Mouse (Mus musculus) heart, postnatal 0 days (tissue): ENCODE data around the gene Slc7a7. TPM values are rescaled to one million over a fixed set of nuclear protein-coding genes. Genes with fewer than 3 reads are reported as not detected.

Source experiments
- ATAC-seq: fragments of 200-750 bp; cut with Nextera tagmentation; 2 replicates; pipeline ENCODE4 v1.8.0; 2017; ENCODE audit warnings: low read depth, moderate number of reproducible peaks, moderate library complexity; ENCODE audit not compliant: insufficient read depth
- DNase-seq: peaks from one replicate; pipeline ENCODE4 v3.0.0-alpha.2; 2016; ENCODE audit warnings: low spot score
- H3K27ac ChIP-seq: fragments of 300-500 bp; sonication (generic); 2 replicates; pipeline ENCODE4 v1.5.1; 2014; ENCODE audit warnings: low read depth, mild to moderate bottlenecking
- H3K27me3 ChIP-seq: fragments of 300-500 bp; sonication (generic); 2 replicates; pipeline ENCODE4 v1.6.1; 2014; ENCODE audit warnings: low read length, mixed read lengths; ENCODE audit not compliant: control insufficient read depth, insufficient read depth
- H3K36me3 ChIP-seq: fragments of 300-500 bp; sonication (generic); replicated peaks from 2 replicates; pipeline ENCODE4 v1.6.1; 2014; ENCODE audit warnings: low read length, mixed read lengths; ENCODE audit not compliant: control insufficient read depth, insufficient read depth
- H3K4me1 ChIP-seq: fragments of 300-500 bp; sonication (generic); 2 replicates; pipeline ENCODE4 v1.6.1; 2014; ENCODE audit warnings: antibody characterized with exemption; ENCODE audit not compliant: control insufficient read depth, insufficient read depth
- H3K4me2 ChIP-seq: fragments of 300-500 bp; sonication (generic); 2 replicates; pipeline ENCODE4 v1.6.1; 2014; ENCODE audit warnings: low read depth, mild to moderate bottlenecking, low read length, moderate library complexity
- H3K4me3 ChIP-seq: fragments of 300-500 bp; sonication (generic); 2 replicates; pipeline ENCODE4 v1.5.1; 2014; ENCODE audit warnings: low read depth, low read length
- H3K9ac ChIP-seq: fragments of 300-500 bp; sonication (generic); replicated peaks from 2 replicates; pipeline ENCODE4 v1.6.1; 2014; ENCODE audit warnings: low read depth, low read length, mixed read lengths
- H3K9me3 ChIP-seq: fragments of 300-500 bp; sonication (generic); replicated peaks from 2 replicates; pipeline ENCODE4 v1.6.1; 2016; ENCODE audit warnings: low read length; ENCODE audit not compliant: control insufficient read depth
- CTCF ChIP-seq: IDR thresholded peaks from 2 replicates; pipeline ENCODE4 v1.5.1; 2016; ENCODE audit warnings: antibody characterized with exemption, control low read depth, low read depth
- EP300 ChIP-seq: IDR thresholded peaks from 2 replicates; pipeline ENCODE4 v1.6.1; 2016; ENCODE audit warnings: antibody characterized with exemption, low read depth
- WGBS: fragments of 180-500 bp; shearing (Covaris S2); extraction: QIAGEN DNeasy Blood & Tissue Kit; methylation state at CpG from one replicate; pipeline ENCODE4 v1.1.7; 2014; 5-methylcytosine and 5-hydroxymethylcytosine counted together
- polyA plus RNA-seq: library from polyadenylated mRNA; unstranded; fragments of >200 nt; fragmentation: Nextera tagmentation; extraction: Ambion mirVana; gene quantifications from 2 replicates; pipeline ENCODE4 v1.2.1, GENCODE M21; 2015
- total RNA-seq: library from RNA; depleted of rRNA; stranded (reverse); fragments of >200 nt; gene quantifications from 2 replicates; pipeline ENCODE4 v1.2.3, GENCODE M21; 2014; ENCODE audit warnings: low replicate concordance

Slc7a7 gene
- total and polyA plus RNA-seq, 2 experiments from 2014 or later = 6.7 to 11.3 TPM

DNA sequence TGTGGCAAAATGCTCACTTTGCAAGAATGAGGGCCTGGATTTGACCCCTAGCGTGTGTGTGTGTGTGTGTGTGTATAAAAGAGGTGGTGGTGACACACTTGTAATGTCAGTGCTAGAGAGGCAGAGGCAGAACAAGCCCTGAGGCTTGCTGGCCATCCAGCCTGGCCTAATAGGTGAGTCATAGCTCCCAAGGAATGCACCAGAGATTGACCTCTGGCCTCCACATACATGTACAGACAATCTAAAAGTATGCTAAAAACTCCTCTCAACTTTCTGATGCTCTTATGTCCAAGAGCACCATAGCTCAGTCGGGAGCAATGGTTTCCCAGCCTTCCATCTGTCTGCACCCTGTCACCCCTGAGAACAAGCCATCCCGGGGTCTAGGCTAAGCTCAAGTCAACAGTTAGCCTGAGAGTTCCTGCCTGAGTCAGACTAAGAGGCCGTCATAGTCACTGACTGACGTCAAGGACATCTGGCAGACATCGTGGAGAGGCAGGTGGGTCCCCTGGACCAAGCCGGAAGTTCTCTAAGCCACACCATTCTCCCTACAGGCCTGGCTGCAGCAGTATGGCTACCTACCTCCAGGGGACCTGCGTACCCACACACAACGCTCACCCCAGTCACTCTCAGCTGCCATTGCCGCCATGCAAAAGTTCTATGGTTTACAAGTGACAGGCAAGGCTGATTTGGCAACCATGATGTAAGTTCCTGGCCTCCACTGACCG, 17.8 kb upstream of the Slc7a7 start:
- H3K9me3 ChIP-seq = no peaks in the 10 kb centered on the region
- H3K4me3 ChIP-seq = no peak overlapping the region
- H3K27me3 ChIP-seq = no peaks in the 10 kb centered on the region
- no peak overlapping the region for H3K9ac ChIP-seq
- H3K4me2 ChIP-seq = no peak overlapping the region
- ATAC-seq (no peak), DNase-seq (no peak)
- TF ChIP-seq CTCF (no peak), EP300 (no peak)
- 64% methylated on average over 11 of the region's 11 CpGs for WGBS
- peaks cover 35% of the 10 kb centered on the region for H3K36me3 ChIP-seq
- H3K27ac ChIP-seq = no peak overlapping the region
- peaks cover 18% of the 10 kb centered on the region; the same call in 1 of the 2 replicates for H3K4me1 ChIP-seq

- peak overlapping the region; percentile 94; the same call in 1 of the 2 replicates for H3K27ac ChIP-seq
- TF ChIP-seq CTCF = no peak
- no peak for TF ChIP-seq EP300
- peak overlapping the region; percentile 81 for H3K4me2 ChIP-seq
- H3K36me3 ChIP-seq = peaks cover 26% of the 10 kb centered on the region
- peaks cover 29% of the 10 kb centered on the region; the same call in 1 of the 2 replicates for H3K4me1 ChIP-seq
- H3K9ac ChIP-seq = peak overlapping the region; percentile 95
- DNase-seq (no peak), ATAC-seq (no peak)
- 58% methylated on average over 12 of the region's 12 CpGs for WGBS
- no peaks in the 10 kb centered on the region for H3K9me3 ChIP-seq
- H3K27me3 ChIP-seq = no peaks in the 10 kb centered on the region
- peak overlapping the region; percentile 80 for H3K4me3 ChIP-seq
Measured at GRCm38 (mm10) chr14:54433941-54434531, 16.5 kb upstream of the Slc7a7 start.

DNA sequence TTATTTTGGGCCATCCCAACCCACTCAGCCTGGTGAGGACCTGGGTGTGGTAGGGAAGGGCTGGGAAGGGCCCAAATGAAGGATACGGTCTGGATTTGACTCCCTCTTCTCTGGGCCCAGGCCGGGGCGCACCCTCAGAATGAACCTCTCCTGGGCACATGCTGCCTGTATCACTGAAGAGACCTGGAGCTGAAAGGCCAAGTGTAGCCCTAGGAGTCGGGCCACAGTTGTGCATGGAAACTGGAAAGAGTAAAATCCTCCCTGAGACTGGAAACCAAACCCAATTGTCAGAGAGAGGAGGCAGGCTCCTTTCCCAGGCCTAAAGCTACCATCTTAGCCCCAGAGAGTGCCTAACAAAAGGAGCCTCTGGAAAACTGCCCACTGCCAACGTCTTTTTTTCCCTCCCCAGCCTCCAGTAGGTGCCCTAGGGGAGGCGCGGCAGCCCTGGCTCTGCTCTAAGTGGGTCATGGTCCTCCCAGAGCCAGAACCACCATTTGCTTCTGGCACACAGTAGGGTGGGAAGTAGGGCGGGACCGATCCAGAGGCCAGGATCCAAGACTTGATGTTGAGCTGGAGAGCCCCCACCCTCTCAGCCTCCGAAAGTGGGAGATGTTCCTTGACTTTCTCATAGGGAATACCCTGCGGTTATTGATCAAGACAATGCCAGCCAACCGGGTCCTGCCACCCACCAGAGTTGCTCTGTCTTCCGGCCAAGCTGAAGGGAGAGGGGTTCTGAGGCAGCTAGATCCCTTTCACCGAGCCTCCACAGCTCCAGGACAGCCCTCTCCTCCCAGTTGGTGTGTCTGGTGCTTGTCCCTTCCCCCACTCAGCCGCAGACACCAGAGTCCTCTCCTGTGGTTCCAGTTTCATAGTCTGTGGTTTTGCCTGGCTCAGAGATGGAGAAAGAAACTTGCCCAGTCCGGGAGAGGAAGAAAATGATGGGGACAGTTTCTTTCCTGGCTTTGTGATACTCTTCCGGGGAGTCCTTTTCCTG, 15.6 kb upstream of the Slc7a7 start:
- Histone ChIP-seq H3K27me3 (no peaks in the 10 kb centered on the region), H3K36me3 (peaks cover 17% of the 10 kb centered on the region), H3K4me3 (peak overlapping the region; percentile 80), H3K27ac (peak overlapping the region; percentile 94), H3K9me3 (no peaks in the 10 kb centered on the region), H3K4me1 (peaks cover 29% of the 10 kb centered on the region; the same call in 1 of the 2 replicates), H3K4me2 (peak overlapping the region; percentile 81), H3K9ac (peak overlapping the region; percentile 95)
- ATAC-seq (no peak), DNase-seq (no peak)
- 37% methylated on average over 17 of the region's 17 CpGs for WGBS
- TF ChIP-seq CTCF (no peak), EP300 (no peak)

DNA sequence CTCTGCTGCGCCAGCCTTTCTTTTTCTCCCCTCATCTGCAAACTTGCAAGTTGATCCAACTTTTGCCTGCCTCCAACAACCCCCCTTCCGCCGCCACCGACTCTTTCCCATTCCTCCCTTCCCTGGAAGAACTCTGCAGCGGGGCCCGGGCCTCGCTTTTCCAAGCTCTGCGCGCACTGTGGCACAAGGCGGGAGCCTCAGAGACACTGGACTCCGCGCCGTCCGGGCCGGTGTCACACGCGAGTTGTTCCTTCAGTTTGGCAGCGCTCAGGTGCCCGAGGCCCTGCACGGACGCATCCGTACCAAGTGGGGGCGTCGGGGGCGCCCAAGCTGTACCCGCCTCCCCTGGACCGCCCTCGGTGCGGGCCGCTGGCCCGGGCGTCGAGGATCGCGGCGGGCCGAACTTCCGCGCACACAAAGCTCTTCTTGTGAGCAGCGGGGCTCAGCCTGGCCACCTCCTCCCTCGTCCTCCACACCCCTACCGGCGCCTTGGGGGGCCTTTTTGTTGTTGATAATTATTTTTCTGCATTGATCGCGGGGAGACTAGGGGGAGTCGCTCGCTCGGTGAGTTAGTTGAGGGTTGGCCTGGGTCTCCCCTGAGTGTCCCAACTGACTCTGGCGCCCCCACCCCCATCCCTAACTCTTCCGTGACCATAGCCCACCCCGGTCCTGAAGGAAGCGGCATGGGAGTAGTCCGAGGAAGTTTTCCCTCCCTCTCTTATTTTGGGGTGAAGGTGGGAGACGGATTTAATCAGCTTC, 14.7 kb upstream of the Slc7a7 start:
- Histone ChIP-seq H3K4me2 (peak overlapping the region; percentile 81), H3K9me3 (no peaks in the 10 kb centered on the region), H3K4me3 (peak overlapping the region; percentile 80), H3K4me1 (peaks cover 31% of the 10 kb centered on the region), H3K27ac (peak overlapping the region; percentile 94), H3K9ac (peak overlapping the region; percentile 95), H3K27me3 (no peaks in the 10 kb centered on the region), H3K36me3 (peaks cover 14% of the 10 kb centered on the region)
- WGBS = 4% methylated on average over 47 of the region's 54 CpGs
- no peak for DNase-seq
- no peak for TF ChIP-seq EP300
- TF ChIP-seq CTCF = no peak
- ATAC-seq = peak; percentile 42
